Mouse (Mus musculus) CH12.LX (cell line): Measurements from ENCODE around the gene Gas7. TPM values are rescaled to one million over a fixed set of nuclear protein-coding genes. Genes with fewer than 3 reads are reported as not detected.

Experiments used
- DNase-seq: peaks from one replicate; pipeline ENCODE4 v3.0.0-alpha.2; 2013; ENCODE audit errors: extremely low read depth
- H3K27ac ChIP-seq: 2 replicates; pipeline ENCODE4 v1.5.1; 2012; ENCODE audit warnings: low read depth, mild to moderate bottlenecking, control low read depth, moderate library complexity; ENCODE audit not compliant: insufficient read depth
- H3K27me3 ChIP-seq: replicated peaks from 2 replicates; pipeline ENCODE3; 2012; ENCODE audit warnings: inconsistent platforms
- H3K36me3 ChIP-seq, 2 experiments: replicated peaks in 1 of 2; 2 replicates each; pipeline versions ENCODE3 to v1.6.1; 2012; ENCODE audit warnings: inconsistent platforms in 1 of 2, low read length in 1 of 2, mild to moderate bottlenecking in 1 of 2, mixed read lengths in 1 of 2, moderate library complexity in 1 of 2; ENCODE audit not compliant: control insufficient read depth in 1 of 2, insufficient read depth in 1 of 2
- H3K4me1 ChIP-seq, 2 experiments: 2 replicates each; pipeline ENCODE4 v1.6.1; 2012; ENCODE audit warnings: inconsistent platforms in 1 of 2, moderate library complexity in 1 of 2; ENCODE audit not compliant: insufficient read depth in 2 of 2, control insufficient read depth in 1 of 2
- H3K4me2 ChIP-seq: 2 replicates; pipeline ENCODE4 v1.6.1; 2012; ENCODE audit warnings: low read depth, mild to moderate bottlenecking, control low read depth; ENCODE audit not compliant: poor library complexity, insufficient read depth, severe bottlenecking
- H3K4me3 ChIP-seq, 3 experiments: fragments of 150-350 bp in 1 of 3; sonication (generic) in 1 of 3; replicated peaks in 1 of 3; 2 replicates each; pipeline versions ENCODE3 to v1.5.1; 2011 to 2012; ENCODE audit warnings: low read depth in 2 of 3, low read length in 2 of 3, mild to moderate bottlenecking in 2 of 3, moderate library complexity in 2 of 3, control low read depth in 1 of 3, improper control_type of control experiment in 1 of 3, inconsistent platforms in 1 of 3, mixed read lengths in 1 of 3; ENCODE audit not compliant: poor library complexity in 1 of 3
- H3K79me2 ChIP-seq: replicated peaks from 2 replicates; pipeline ENCODE4 v1.6.1; 2012; ENCODE audit warnings: mild to moderate bottlenecking, moderate library complexity; ENCODE audit not compliant: control insufficient read depth, poor library complexity, insufficient read depth, severe bottlenecking; ENCODE audit errors: extremely low read depth
- H3K9ac ChIP-seq: 2 replicates; pipeline ENCODE4 v1.6.1; 2012; ENCODE audit warnings: low read depth, mild to moderate bottlenecking, control low read depth, moderate library complexity; ENCODE audit not compliant: insufficient read depth
- H3K9me3 ChIP-seq: replicated peaks from 2 replicates; pipeline ENCODE3; 2012; ENCODE audit warnings: low read length, inconsistent platforms, mixed read lengths
- BHLHE40 ChIP-seq: IDR thresholded peaks from 2 replicates; pipeline ENCODE4 v1.6.1; 2011; ENCODE audit warnings: mild to moderate bottlenecking, low read depth, low read length, improper control_type of control experiment
- CHD2 ChIP-seq: IDR thresholded peaks from 2 replicates; pipeline ENCODE4 v1.6.1; 2011; ENCODE audit warnings: low read length, improper control_type of control experiment
- CTCF ChIP-seq, 2 experiments: IDR thresholded peaks in 1 of 2; conservative IDR thresholded peaks in 1 of 2; 2 replicates each; pipeline ENCODE4 v1.5.1; 2011 to 2012; ENCODE audit warnings: low read depth in 2 of 2, low read length in 2 of 2, improper control_type of control experiment in 1 of 2, inconsistent platforms in 1 of 2, mild to moderate bottlenecking in 1 of 2, moderate library complexity in 1 of 2
- E2F4 ChIP-seq: IDR thresholded peaks from 2 replicates; pipeline ENCODE4 v1.6.1; 2011; ENCODE audit warnings: low read depth, low read length, improper control_type of control experiment; ENCODE audit not compliant: insufficient replicate concordance
- ELF1 ChIP-seq: IDR thresholded peaks from 2 replicates; pipeline ENCODE4 v1.6.1; 2014; ENCODE audit warnings: low read depth, mild to moderate bottlenecking, inconsistent platforms, low read length, improper control_type of control experiment
- EP300 ChIP-seq: IDR thresholded peaks from 2 replicates; pipeline ENCODE4 v1.6.1; 2011; ENCODE audit warnings: low read length, improper control_type of control experiment
- ETS1 ChIP-seq: conservative IDR thresholded peaks from 2 replicates; pipeline ENCODE4 v1.6.1; 2012; ENCODE audit warnings: low read depth, mild to moderate bottlenecking, inconsistent platforms, low read length, improper control_type of control experiment, moderate library complexity
- HCFC1 ChIP-seq: IDR thresholded peaks from 2 replicates; pipeline ENCODE4 v1.6.1; 2012; ENCODE audit warnings: low read depth, mild to moderate bottlenecking, inconsistent platforms, low read length, improper control_type of control experiment
- KAT2A ChIP-seq: IDR thresholded peaks from 2 replicates; pipeline ENCODE4 v1.6.1; 2012; ENCODE audit warnings: low read length, improper control_type of control experiment, inconsistent platforms; ENCODE audit not compliant: insufficient replicate concordance
- MAFK ChIP-seq: IDR thresholded peaks from 2 replicates; pipeline ENCODE4 v1.6.1; 2011; ENCODE audit warnings: low read length, improper control_type of control experiment; ENCODE audit not compliant: insufficient replicate concordance
- MAX ChIP-seq: IDR thresholded peaks from 2 replicates; pipeline ENCODE4 v1.6.1; 2011; ENCODE audit warnings: low read length, improper control_type of control experiment
- MEF2A ChIP-seq: IDR thresholded peaks from 2 replicates; pipeline ENCODE4 v1.6.1; 2014; ENCODE audit warnings: low read depth, mild to moderate bottlenecking, inconsistent platforms, low read length, improper control_type of control experiment, borderline replicate concordance
- MXI1 ChIP-seq: IDR thresholded peaks from 2 replicates; pipeline ENCODE4 v1.6.1; 2011; ENCODE audit warnings: mild to moderate bottlenecking, low read depth, low read length, improper control_type of control experiment
- NELFE ChIP-seq: IDR thresholded peaks from 2 replicates; pipeline ENCODE4 v1.6.1; 2011; ENCODE audit warnings: low read depth, low read length, improper control_type of control experiment
- NRF1 ChIP-seq: IDR thresholded peaks from 2 replicates; pipeline ENCODE4 v1.6.1; 2014; ENCODE audit warnings: low read depth, mild to moderate bottlenecking, inconsistent platforms, low read length, improper control_type of control experiment, moderate library complexity
- RAD21 ChIP-seq: IDR thresholded peaks from 2 replicates; pipeline ENCODE4 v1.6.1; 2011; ENCODE audit warnings: low read depth, mild to moderate bottlenecking, low read length, improper control_type of control experiment, moderate library complexity
- RCOR1 ChIP-seq: conservative IDR thresholded peaks from 2 replicates; pipeline ENCODE4 v1.6.1; 2012; ENCODE audit warnings: low read depth, mild to moderate bottlenecking, inconsistent platforms, low read length, improper control_type of control experiment
- TBP ChIP-seq: conservative IDR thresholded peaks from 2 replicates; pipeline ENCODE4 v1.6.1; 2011; ENCODE audit warnings: low read depth, low read length, improper control_type of control experiment
- UBTF ChIP-seq: IDR thresholded peaks from 2 replicates; pipeline ENCODE4 v1.6.1; 2012; ENCODE audit warnings: low read depth, mild to moderate bottlenecking, inconsistent platforms, low read length, improper control_type of control experiment, moderate library complexity
- USF1 ChIP-seq: IDR thresholded peaks from 2 replicates; pipeline ENCODE4 v1.6.1; 2014; ENCODE audit warnings: low read depth, mild to moderate bottlenecking, inconsistent platforms, low read length, improper control_type of control experiment
- ZC3H11A ChIP-seq: IDR thresholded peaks from 2 replicates; pipeline ENCODE4 v1.6.1; 2012; ENCODE audit warnings: low read depth, mild to moderate bottlenecking, inconsistent platforms, low read length, improper control_type of control experiment
- ZKSCAN1 ChIP-seq: IDR thresholded peaks from 2 replicates; pipeline ENCODE4 v1.6.1; 2012; ENCODE audit warnings: low read depth, inconsistent platforms, low read length, improper control_type of control experiment, borderline replicate concordance
- ZNF384 ChIP-seq: IDR thresholded peaks from 2 replicates; pipeline ENCODE4 v1.6.1; 2012; ENCODE audit warnings: low read depth, low read length, improper control_type of control experiment, inconsistent platforms
- dilution Hi-C: fragments of 300-500 bp; cut with MboI; formaldehyde crosslinking; loops from 2 replicates; pipeline ENCODE4 v1.14.3; 2020; ENCODE audit warnings: low sequenced_read_pairs; ENCODE audit not compliant: extremely low pct_unique_long_range_greater_than_20kb, extremely low pct_ligation_motif_present
- in situ Hi-C: fragments of 300-500 bp; cut with MboI; formaldehyde crosslinking; loops from 3 replicates; pipeline ENCODE4 v1.14.3; 2019; ENCODE audit warnings: low sequenced_read_pairs, low pct_ligation_motif_present, low pct_unique_long_range_greater_than_20kb, mixed read lengths
- polyA plus RNA-seq: library from polyadenylated mRNA; unstranded; fragments of >175 nt; gene quantifications from 2 replicates; pipeline ENCODE4 v1.2.1, GENCODE M21; 2012; ENCODE audit warnings: low read depth; ENCODE audit not compliant: insufficient read length
- total RNA-seq, 2 experiments: library from RNA; depleted of rRNA; stranded (reverse); fragments of 300-350 nt in 1 of 2; fragments of >200 nt in 1 of 2; gene quantifications; 2 replicates each; pipeline ENCODE4 v1.2.3; 2012 to 2014

Gene Gas7
- total and polyA plus RNA-seq, 3 experiments: 7.0 to 20.8 (median 7.0) TPM

- in situ Hi-C loops: no loop called here
Observed at GRCm38 (mm10) chr11:67510831-67511230, 55.6 kb downstream of the Gas7 start.

GRCm38 (mm10) chr11:67513001-67513400 is 57.8 kb downstream of the Gas7 start:
- H3K9me3 ChIP-seq: peaks cover 5% of the 10 kb centered on the region
- TF ChIP-seq ELF1: no peak
- TF ChIP-seq MAFK: no peak
- TF ChIP-seq ZKSCAN1: no peak
- TF ChIP-seq HCFC1: no peak
- no peak for TF ChIP-seq MAX
- no peak for TF ChIP-seq KAT2A
- no peak for TF ChIP-seq USF1
- no peak for TF ChIP-seq E2F4
- TF ChIP-seq EP300: no peak
- TF ChIP-seq MXI1: no peak
- no peak for TF ChIP-seq CTCF (conservative IDR thresholded peaks at IDR 0.05 in 1 of 2, IDR thresholded peaks at IDR 0.05 in 1 of 2; ENCODE audit: low read depth in 2 of 2, low read length in 2 of 2)
- TF ChIP-seq RAD21: no peak
- no peak for TF ChIP-seq ZNF384
- TF ChIP-seq NELFE: no peak
- TF ChIP-seq, all 38 proteins: peak for 0
- Histone ChIP-seq H3K36me3 (no peaks in the 10 kb centered on the region), H3K4me1 (peaks cover 0 to 4% of the 10 kb centered on the region in 2 experiments; a peak in 1 of 4 replicates), H3K27me3 (no peaks in the 10 kb centered on the region), H3K27ac (no peak overlapping the region), H3K4me2 (no peak overlapping the region), H3K9ac (no peak overlapping the region), H3K79me2 (no peaks in the 10 kb centered on the region), H3K4me3 (no peak overlapping the region)
- dilution Hi-C loops: no loop called here
- in situ Hi-C loops: no loop called here
- DNase-seq: no peak

More at GRCm38 (mm10) chr11:67510831-67511230, 55.6 kb downstream of the Gas7 start:
- Histone ChIP-seq H3K27ac (no peak overlapping the region), H3K27me3 (no peaks in the 10 kb centered on the region), H3K36me3 (no peaks in the 10 kb centered on the region), H3K4me2 (no peak overlapping the region), H3K4me3 (no peak overlapping the region), H3K79me2 (no peaks in the 10 kb centered on the region), H3K9ac (no peak overlapping the region), H3K4me1 (peaks cover 0 to 4% of the 10 kb centered on the region in 2 experiments; a peak in 1 of 4 replicates), H3K9me3 (no peaks in the 10 kb centered on the region)
- TF ChIP-seq MAX (no peak), RCOR1 (no peak), ZC3H11A (no peak), NRF1 (no peak), HCFC1 (no peak), CHD2 (no peak), MEF2A (no peak), NELFE (no peak), BHLHE40 (no peak), ETS1 (no peak), UBTF (no peak), MAFK (no peak), TBP (no peak), E2F4 (no peak), CTCF (conservative IDR thresholded peaks at IDR 0.05 in 1 of 2, IDR thresholded peaks at IDR 0.05 in 1 of 2; ENCODE audit: low read depth in 2 of 2, low read length in 2 of 2) (no peak)
- DNase-seq: no peak
- dilution Hi-C loops: no loop called here
